Mouse (Mus musculus) adrenal gland, adult 18-20 months (tissue): ENCODE results near the gene Araf. TPM values are rescaled to one million over a fixed set of nuclear protein-coding genes. Genes with fewer than 3 reads are reported as not detected.

Experiments used
- DNase-seq, 2 experiments: peaks; one replicate each; pipeline ENCODE4 v3.0.0; 2021 to 2022; ENCODE audit warnings: low spot score in 2 of 2
- microRNA-seq, 2 experiments: library from miRNA; unstranded; fragments of <30 nt; microRNA quantifications; one replicate each; pipeline ENCODE4 v1.2.0; 2021; ENCODE audit warnings: borderline number of aligned reads in 2 of 2
- total RNA-seq, 2 experiments: library from RNA; stranded (reverse); gene quantifications; 1 replicate in 1 of 2; 2 replicates in 1 of 2; pipeline ENCODE4 v1.2.3; 2021

The Araf gene
- total RNA-seq, 2 experiments from 2014 or later: 108 to 123 TPM

DNA sequence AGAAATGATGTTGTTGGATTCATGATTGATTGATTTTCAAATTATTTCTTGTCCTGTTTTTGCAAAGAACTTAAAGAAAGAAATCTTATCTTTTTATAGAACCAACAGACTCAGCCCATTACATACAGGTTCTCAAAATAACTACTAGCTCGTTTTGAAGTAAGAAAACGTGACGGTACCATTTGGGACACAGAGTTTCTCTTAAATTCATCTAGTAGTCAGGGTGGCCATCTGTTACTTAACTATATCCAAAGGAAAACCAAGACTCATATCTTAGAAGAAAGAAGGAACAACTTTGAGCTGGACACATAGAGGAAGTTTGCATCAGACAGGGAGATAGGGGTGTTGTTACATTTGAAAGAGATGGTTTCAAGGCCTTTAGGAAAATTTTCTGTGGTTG lies 49.6 kb downstream of the Araf start:
- DNase-seq: no peak

DNA sequence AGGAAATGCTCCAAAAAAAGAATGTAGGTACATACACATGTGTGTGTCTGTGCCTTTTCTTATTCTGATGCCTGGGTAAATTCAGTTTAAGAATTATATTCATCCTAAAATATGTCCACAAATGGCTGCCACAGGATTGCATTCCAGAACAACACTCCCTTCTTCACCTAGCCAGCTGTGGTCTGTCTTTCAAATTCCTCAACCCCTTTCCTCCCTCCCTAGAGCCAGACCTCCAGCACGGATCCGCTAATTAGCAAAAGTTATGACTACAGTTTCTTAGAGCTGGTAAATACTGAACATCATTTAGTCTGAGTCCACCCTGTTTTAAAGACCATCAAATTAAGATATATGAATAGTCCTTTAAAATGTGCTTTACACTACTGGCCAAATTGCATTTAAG lies 50.2 kb downstream of the Araf start:
- DNase-seq: no peak

DNA sequence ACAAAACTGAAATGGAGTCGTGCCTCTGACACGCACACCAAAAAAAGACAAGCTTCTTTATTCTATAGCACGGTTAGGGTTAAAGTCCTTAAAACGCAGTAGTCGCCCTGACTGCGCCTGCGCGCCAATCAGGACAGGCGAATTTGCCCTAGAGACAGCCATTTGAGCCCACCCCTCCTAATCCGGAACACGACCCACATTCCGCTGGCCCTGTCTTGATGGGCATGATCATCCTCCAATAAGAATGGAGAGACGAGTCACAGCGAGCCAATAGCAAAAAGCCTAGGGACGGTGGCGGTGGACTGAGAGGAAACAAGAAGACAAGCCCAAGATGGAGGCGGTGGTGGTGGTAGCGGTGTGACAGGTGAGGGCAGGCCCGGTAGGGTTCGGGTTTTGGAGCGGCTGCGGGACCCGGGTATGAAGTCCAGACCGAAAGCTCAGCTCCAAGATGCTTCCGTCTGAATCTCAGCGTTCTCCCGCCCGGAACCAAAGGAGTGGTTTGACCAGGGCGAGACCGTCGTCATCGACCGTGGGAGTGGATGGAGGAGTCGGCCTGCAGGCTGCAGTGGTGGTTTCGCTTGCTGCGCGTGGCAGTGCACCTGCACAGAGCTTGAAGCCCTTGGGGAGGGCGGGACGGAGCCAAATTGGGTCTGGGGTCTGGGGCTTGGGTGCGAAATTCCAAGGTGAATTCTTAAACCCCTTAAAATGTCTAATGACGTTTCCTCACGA lies 50.8 kb downstream of the Araf start:
- peak; percentile 60 to 73 for DNase-seq

DNA sequence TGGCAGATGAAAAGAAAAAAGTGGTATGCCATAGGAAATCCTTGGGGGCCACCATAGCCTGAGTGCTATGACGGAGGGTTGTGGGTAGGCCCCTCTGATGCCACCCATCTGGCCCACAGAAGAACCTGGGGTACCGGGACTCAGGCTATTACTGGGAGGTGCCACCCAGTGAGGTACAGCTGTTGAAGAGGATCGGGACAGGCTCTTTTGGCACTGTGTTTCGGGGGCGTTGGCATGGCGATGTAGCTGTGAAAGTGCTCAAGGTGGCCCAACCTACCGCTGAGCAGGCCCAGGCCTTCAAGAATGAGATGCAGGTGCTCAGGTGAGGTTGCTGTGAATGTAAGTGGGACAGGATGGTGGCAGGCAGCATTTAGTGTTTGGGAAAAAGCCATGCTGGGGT lies 56.2 kb downstream of the Araf start:
- DNase-seq: no peak

DNA sequence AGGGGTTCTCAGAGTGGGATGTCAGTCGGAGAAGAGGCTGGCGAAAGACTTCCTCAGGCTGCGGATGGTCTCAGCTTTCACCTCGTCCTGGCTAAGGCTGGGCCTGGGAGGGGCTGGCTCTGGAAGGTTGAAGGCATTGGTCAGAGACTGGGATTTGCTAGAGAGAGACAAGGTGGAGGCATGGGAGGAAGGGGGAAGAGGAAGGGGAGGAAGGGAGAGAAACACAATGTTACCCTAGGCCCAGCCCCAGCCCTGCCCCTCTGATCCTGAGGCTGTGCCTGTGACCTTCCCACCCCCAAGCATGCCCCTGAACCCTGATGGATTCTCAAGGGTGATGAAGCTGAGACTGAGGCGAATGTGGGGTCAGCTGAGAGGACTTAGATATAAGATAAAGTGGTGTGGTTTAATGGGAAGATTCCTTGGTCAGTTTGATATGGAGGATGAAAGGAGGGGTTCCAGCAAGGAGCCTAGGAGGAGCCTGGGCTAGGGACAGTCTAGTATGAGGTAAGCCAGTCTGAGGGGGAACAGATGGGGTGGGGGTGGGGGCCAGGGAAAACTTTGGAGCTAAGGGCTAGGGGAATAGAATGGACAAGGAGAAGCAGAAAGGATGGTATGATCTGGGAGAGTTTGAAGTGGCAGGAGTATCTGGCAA lies 64.0 kb downstream of the Araf start:
- no peak for DNase-seq

DNA sequence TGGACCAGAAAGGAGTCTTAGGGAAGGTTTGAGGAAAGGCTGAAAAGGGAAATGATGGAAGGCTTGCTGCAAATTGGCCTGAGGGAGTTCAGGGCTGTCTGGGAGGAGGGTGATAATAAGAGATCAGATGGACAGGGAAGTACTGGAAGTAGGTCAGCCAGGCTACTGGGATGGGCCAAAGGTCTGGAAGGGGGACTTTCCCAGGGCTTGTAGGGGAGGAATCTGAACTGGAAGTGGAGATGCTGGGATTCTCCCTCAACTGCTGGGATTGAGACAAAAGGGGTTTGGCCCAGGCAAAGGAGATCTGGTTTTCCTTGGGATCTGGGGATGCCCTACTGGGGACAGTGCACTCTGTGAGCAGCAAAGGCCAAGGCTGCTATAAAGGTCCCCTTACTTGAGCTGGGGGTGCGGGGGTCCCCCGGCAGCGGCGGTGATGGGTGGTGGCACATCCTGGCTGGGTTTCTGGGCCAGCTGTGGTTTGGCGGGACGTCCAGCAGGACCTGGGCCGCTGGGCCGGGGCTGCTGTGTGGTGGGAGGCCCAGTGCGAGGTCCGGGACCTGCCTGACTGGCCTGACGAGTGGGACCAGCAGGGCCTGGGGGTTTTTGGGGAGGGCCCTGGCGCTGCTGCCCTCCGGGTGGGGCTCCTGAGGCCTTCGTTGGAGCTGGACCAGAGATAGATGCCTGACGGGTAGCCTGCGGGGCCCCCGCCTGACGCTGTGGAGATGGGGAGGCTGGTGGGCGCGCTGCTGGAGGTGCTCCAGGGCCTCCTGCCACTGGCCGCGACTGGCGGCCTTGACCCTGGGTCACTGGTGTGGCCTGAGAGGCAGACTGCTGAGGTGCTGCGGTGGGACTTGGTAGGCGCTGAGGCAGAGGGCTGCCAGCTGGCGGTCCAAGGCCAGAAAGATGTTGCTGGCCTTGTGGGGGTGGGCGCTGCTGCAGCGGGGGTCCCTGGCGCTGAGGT lies 64.8 kb downstream of the Araf start:
- DNase-seq: no peak

DNA sequence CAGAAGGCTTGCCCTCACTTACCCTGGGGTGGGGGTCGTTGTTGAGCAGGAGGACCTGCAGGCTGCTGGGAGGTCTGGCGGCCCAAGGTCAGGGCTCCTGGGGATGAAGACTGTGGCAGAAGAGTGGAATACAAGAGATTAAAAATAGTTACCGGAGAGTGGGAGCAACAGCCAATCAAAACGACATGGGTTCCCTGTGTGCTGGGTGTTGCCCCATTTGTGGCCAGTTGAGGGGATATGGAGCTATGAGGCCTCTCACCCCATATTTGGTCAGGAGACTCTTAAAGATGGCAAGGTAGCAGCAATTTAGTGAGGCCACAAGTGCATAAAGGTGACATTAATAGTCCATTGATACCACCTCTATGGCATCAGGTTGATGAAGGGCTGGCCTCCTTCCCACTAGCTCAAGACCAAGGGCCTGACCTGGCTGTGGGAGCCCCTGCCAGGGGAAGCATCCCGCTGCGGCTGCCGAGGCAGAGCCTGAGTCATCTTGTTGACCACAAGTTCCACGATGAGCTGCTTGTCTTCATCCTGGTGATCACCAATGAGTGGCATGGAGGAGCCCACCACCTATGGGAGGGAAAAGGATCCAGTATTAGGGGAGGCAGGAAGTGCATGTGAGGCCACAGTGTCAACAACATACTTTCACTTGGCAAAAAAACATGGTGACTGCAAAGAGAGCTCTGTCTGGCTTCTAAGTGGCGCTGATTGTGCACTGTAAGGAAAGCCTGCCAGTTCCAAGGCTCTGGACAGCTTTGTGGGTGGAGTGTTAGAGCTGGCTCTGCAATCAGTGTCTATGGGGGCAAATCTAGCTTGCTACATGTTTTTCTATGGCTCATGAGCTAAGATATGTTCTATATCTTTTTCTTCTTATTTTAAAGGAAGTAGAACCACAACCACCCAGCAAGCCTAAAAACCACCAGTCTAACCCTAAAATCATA lies 65.8 kb downstream of the Araf start:
- no peak for DNase-seq

DNA sequence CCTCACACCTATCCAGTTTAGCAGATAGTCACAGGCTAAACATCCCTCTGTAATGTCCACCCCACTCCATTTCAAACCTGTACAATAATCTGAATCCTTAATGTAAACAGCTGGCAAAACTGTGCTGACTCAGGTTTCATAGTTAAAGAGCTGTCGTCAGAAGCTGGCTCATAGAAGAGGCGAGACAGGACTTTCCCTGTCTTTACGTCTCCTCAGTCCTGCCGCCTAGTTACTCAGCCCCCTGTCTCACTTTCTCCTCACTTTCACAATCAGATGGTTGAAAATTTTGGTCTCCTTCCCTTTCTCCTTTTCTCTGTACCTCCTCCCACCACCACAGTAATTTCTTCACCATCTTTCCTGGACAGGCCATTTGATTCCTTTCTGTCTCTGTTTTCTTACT lies 70.5 kb downstream of the Araf start:
- DNase-seq: no peak

DNA sequence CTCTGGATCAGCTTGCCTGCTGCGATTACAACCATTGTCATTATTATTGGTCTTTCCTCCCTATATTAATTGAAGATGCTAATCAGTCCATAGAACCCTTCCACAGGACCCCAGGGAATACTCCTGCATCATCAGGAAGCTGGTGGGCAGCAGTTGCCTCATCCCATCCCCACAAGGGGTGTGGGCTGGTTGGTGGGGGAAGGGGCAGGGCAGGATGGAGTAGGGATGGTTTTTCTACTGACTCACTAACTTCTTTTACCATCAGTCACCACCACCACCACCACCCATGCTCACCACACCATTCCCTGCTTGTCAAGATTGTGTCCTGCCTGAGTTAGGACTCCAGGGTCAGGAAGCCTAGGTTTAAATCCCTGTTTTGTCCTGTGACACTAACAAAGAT lies 71.6 kb downstream of the Araf start:
- DNase-seq: no peak

DNA sequence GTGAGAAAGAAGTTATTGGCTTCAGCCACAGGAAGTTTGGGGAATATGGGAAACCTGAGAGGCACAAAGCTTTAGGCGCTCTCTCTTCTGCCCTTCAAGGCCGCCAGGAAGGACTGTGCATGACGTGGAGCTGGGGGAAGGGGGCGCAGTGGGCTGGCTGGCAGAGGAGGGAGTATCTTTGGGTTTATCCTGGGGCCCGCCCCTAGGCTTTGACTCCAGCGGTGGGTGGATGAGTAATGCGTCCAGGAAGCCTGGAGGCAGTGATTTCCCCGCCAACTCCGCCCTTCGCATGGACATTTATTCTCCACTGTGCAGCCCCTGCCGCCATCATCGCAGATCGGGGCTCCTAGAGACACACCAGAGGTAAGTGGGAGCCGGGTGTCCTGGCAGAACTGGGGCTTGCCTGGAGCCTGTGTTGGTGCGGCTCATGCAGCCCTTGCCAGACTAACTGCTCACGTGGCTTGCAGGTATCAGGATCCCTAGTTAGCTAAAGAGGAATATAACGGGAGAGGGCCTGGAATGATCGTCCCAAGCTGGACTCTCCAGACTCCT lies 72.4 kb downstream of the Araf start, which contains the start of gene Timp1:
TSS of gene Timp1 (plus strand) at position 205 of the 552 bp plus-strand sequence.
- peak; percentile 50 to 56 for DNase-seq

DNA sequence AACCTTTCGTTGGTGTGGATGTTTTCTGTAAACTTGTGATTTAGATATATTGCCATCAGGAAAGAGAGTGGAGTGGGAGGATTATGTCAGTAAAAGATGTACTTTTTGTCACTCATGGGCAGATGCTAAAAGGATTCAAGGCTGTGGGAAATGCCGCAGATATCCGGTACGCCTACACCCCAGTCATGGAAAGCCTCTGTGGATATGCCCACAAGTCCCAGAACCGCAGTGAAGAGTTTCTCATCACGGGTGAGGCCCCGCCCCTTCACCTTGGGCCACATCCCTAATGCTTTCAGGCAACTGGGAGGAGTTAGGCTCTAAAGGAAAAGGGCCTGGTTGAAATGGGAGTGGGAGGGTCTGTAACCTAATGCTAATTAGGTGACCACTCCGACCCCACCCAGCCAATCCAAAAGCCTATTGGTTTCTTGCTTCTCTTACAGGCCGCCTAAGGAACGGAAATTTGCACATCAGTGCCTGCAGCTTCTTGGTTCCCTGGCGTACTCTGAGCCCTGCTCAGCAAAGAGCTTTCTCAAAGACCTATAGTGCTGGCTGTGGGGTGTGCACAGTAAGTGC lies 75.4 kb downstream of the Araf start:
- no peak for DNase-seq

DNA sequence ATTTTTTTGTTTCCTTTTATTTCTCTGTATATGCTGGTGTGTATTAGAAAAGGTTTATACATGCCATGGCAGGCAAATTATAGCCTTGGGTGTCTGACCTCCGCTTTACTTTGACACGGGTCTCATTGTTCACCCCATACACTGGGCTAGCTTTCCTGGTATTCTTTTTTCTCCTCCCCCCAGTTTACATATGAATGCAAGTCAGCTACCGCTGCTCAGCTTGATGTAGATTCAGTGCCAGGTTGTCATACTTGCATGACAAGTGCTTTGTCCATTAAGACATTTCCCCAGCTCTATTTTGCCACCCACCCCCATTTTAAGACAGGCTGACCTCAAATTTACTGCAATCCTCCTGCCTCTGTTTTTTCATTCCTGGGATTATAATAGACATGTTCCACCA lies 77.6 kb downstream of the Araf start:
- DNase-seq: no peak

DNA sequence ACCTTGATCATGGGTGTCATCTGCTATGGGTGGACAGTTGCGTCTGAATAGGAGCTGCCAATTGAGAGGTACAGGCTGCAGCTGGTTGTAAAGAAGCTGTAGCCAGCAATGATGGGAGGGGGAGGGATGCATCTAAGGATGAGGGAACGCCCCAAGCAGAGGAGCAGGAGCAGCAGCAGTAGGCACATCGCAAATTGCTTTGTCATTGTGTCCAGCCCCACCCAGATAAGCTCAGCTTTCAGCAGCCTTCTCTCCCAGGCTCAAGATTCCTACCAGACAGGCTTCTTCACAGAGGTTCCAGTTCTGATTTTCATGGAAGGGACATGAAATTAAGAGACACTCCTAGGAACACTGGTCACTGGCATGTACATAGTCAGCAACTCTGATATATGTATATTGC lies 112.5 kb downstream of the Araf start:
- no peak for DNase-seq

Small RNAs within 50 kb of the gene (microRNA-seq; reads per million reads assigned to microRNA genes)
- 0 reads per million in 2 experiments for gene Gm24824
- 0 to 0.95 reads per million in 2 experiments for gene Mir5617

Other genes starting within 250 kb of the Araf start
- 1 to 10 TPM in 1 of 2 experiments, under 1 TPM in 1; 0.67 to 3.4 TPM for gene Rgn, start 248.0 kb upstream of the Araf start, total RNA-seq
- gene Rbm10, start 180.3 kb upstream of the Araf start, total RNA-seq: 10 to 100 TPM; 37.6 to 38.5 TPM
- 100 to 1,000 TPM; 330 to 353 TPM for gene Ndufb11, start 180.2 kb upstream of the Araf start, total RNA-seq
- gene Uba1, start 139.5 kb upstream of the Araf start, total RNA-seq: 100 to 1,000 TPM; 372 to 497 TPM
- gene Cdk16, start 109.9 kb upstream of the Araf start, total RNA-seq: 100 to 1,000 TPM; 154 to 171 TPM
- gene Usp11, start 93.9 kb upstream of the Araf start, total RNA-seq: 10 to 100 TPM; 26.7 to 30.0 TPM
- 10 to 100 TPM; 20.9 to 32.1 TPM for gene Timp1, start 72.4 kb downstream of the Araf start, total RNA-seq
- gene Syn1, start 123.2 kb downstream of the Araf start, total RNA-seq: 10 to 100 TPM in 1 of 2 experiments, 1 to 10 TPM in 1; 7.5 to 10.6 TPM
- gene Cfp, start 133.7 kb downstream of the Araf start, total RNA-seq: 10 to 100 TPM in 1 of 2 experiments, 1 to 10 TPM in 1; 9.6 to 16.8 TPM
- 10 to 100 TPM; 13.2 to 15.9 TPM for gene Elk1, start 152.8 kb downstream of the Araf start, total RNA-seq
- 10 to 100 TPM; 40.2 to 41.8 TPM for gene Uxt, start 164.2 kb downstream of the Araf start, total RNA-seq